Mouse (Mus musculus) heart, embryonic 16.5 days (tissue): ENCODE results near the gene Flvcr2. TPM values are rescaled to one million over a fixed set of nuclear protein-coding genes. Genes with fewer than 3 reads are reported as not detected.
A peak's percentile ranks its signal among the peaks of the same experiment; 100 is the strongest.

ENCODE experiments used
- ATAC-seq: fragments of 200-750 bp; cut with Nextera tagmentation; replicated peaks from 2 replicates; pipeline ENCODE4 v1.8.0; 2017; ENCODE audit warnings: moderate number of reproducible peaks; ENCODE audit not compliant: insufficient read depth, low FRiP score; ENCODE audit errors: extremely low read depth
- H3K27ac ChIP-seq: fragments of 300-500 bp; sonication (generic); 2 replicates; pipeline ENCODE4 v1.5.1; 2014; ENCODE audit warnings: mild to moderate bottlenecking, low read length, control low read depth, moderate library complexity
- H3K27me3 ChIP-seq: fragments of 300-500 bp; sonication (generic); 2 replicates; pipeline ENCODE4 v1.6.1; 2014; ENCODE audit warnings: low read length, mixed read lengths; ENCODE audit not compliant: control insufficient read depth, insufficient read depth
- H3K36me3 ChIP-seq: fragments of 300-500 bp; sonication (generic); 2 replicates; pipeline ENCODE4 v1.6.1; 2014; ENCODE audit not compliant: control insufficient read depth, insufficient read depth
- H3K4me1 ChIP-seq: fragments of 300-500 bp; sonication (generic); 2 replicates; pipeline ENCODE4 v1.6.1; 2014; ENCODE audit warnings: low read length, mixed read lengths; ENCODE audit not compliant: control insufficient read depth, insufficient read depth
- H3K4me2 ChIP-seq: fragments of 300-500 bp; sonication (generic); 2 replicates; pipeline ENCODE4 v1.6.1; 2014; ENCODE audit warnings: low read depth, mild to moderate bottlenecking, control low read depth, low read length
- H3K4me3 ChIP-seq: fragments of 300-500 bp; sonication (generic); 2 replicates; pipeline ENCODE4 v1.5.1; 2014; ENCODE audit warnings: mild to moderate bottlenecking, control low read depth, low read length
- H3K9ac ChIP-seq: fragments of 300-500 bp; sonication (generic); 2 replicates; pipeline ENCODE4 v1.6.1; 2014; ENCODE audit warnings: low read length, control low read depth
- H3K9me3 ChIP-seq: fragments of 300-500 bp; sonication (generic); replicated peaks from 2 replicates; pipeline ENCODE4 v1.6.1; 2016; ENCODE audit warnings: low read length; ENCODE audit not compliant: control insufficient read depth
- WGBS: fragments of 180-500 bp; shearing (Covaris S2); extraction: QIAGEN DNeasy Blood & Tissue Kit; methylation state at CpG from one replicate; pipeline ENCODE4 v1.1.7; 2014; 5-methylcytosine and 5-hydroxymethylcytosine counted together
- microRNA-seq: library from miRNA; unstranded; fragments of <30 nt; microRNA quantifications from one replicate; pipeline ENCODE4, GENCODE M21; 2017
- polyA plus RNA-seq: library from polyadenylated mRNA; unstranded; fragments of >200 nt; fragmentation: Nextera tagmentation; extraction: Ambion mirVana; gene quantifications from 2 replicates; pipeline ENCODE4 v1.2.1, GENCODE M21; 2015

Gene Flvcr2
- polyA plus RNA-seq, 1 experiment from 2014 or later = 10.4 TPM

GRCm38 (mm10) chr12:85854271-85854670 lies 107.9 kb downstream of the Flvcr2 start:
- no peaks in the 10 kb centered on the region for H3K27me3 ChIP-seq
- no peak overlapping the region for H3K4me3 ChIP-seq
- no peak overlapping the region for H3K27ac ChIP-seq
- no peak for ATAC-seq
- H3K4me1 ChIP-seq = no peaks in the 10 kb centered on the region
- H3K36me3 ChIP-seq = peaks cover 5% of the 10 kb centered on the region; the same call in 1 of the 2 replicates
- H3K4me2 ChIP-seq = no peak overlapping the region
- H3K9me3 ChIP-seq = no peaks in the 10 kb centered on the region
- H3K9ac ChIP-seq = no peak overlapping the region
- WGBS = 57% methylated on average over 1 of the region's 1 CpGs

- no peak overlapping the region for H3K4me2 ChIP-seq
- H3K4me1 ChIP-seq = no peaks in the 10 kb centered on the region
- 80% methylated on average over 7 of the region's 7 CpGs for WGBS
- no peak for ATAC-seq
- no peak overlapping the region for H3K27ac ChIP-seq
- no peaks in the 10 kb centered on the region for H3K27me3 ChIP-seq
- H3K9me3 ChIP-seq = no peaks in the 10 kb centered on the region
- H3K9ac ChIP-seq = no peak overlapping the region
- no peak overlapping the region for H3K4me3 ChIP-seq
- H3K36me3 ChIP-seq = 0 out of 2 replicates have a peak, but pooled peaks cover 4% of the 10 kb centered on the region
These were observed 111.0 kb downstream of the Flvcr2 start for GRCm38 (mm10) chr12:85857300-85857699.

- Histone ChIP-seq H3K27ac (peak overlapping the region; percentile 5; the same call in 1 of the 2 replicates), H3K27me3 (no peaks in the 10 kb centered on the region), H3K4me3 (no peak overlapping the region), H3K4me1 (no peaks in the 10 kb centered on the region), H3K4me2 (no peak overlapping the region), H3K36me3 (peaks cover 11% of the 10 kb centered on the region; the same call in 1 of the 2 replicates), H3K9me3 (no peaks in the 10 kb centered on the region), H3K9ac (no peak overlapping the region)
- WGBS = 66% methylated on average over 3 of the region's 3 CpGs
- ATAC-seq = no peak
These were observed 112.8 kb downstream of the Flvcr2 start for GRCm38 (mm10) chr12:85859111-85859510.

GRCm38 (mm10) chr12:85859511-85860189 lies 113.3 kb downstream of the Flvcr2 start:
- 49% methylated on average over 3 of the region's 3 CpGs for WGBS
- Histone ChIP-seq H3K4me3 (no peak overlapping the region), H3K9ac (no peak overlapping the region), H3K36me3 (peaks cover 11% of the 10 kb centered on the region; the same call in 1 of the 2 replicates), H3K27me3 (no peaks in the 10 kb centered on the region), H3K27ac (no peak overlapping the region; the same call in 1 of the 2 replicates), H3K4me1 (no peaks in the 10 kb centered on the region), H3K4me2 (no peak overlapping the region), H3K9me3 (no peaks in the 10 kb centered on the region)
- no peak for ATAC-seq

GRCm38 (mm10) chr12:85862514-85862913 lies 116.2 kb downstream of the Flvcr2 start:
- peaks cover 13% of the 10 kb centered on the region; the same call in 1 of the 2 replicates for H3K36me3 ChIP-seq
- no peak overlapping the region for H3K4me2 ChIP-seq
- H3K4me3 ChIP-seq = no peak overlapping the region
- H3K9ac ChIP-seq = no peak overlapping the region
- H3K27me3 ChIP-seq = no peaks in the 10 kb centered on the region
- no peak overlapping the region for H3K27ac ChIP-seq
- 45% methylated on average over 2 of the region's 2 CpGs for WGBS
- H3K4me1 ChIP-seq = no peaks in the 10 kb centered on the region
- no peak for ATAC-seq
- H3K9me3 ChIP-seq = no peaks in the 10 kb centered on the region

Small RNAs within 50 kb of the gene (microRNA-seq; reads per million reads assigned to microRNA genes)
- gene Gm47285 = not detected

Other genes starting within 250 kb of the Flvcr2 start
- 0.34 and 0.37 TPM in 2 replicates for gene Jdp2, start 147.5 kb upstream of the Flvcr2 start, polyA plus RNA-seq
- gene Batf, start 59.9 kb upstream of the Flvcr2 start, polyA plus RNA-seq = 5.1 and 6.8 TPM in 2 replicates
- 56.3 and 65.6 TPM in 2 replicates for gene Erg28, start 78.0 kb downstream of the Flvcr2 start, polyA plus RNA-seq
- gene Ttll5, start 78.1 kb downstream of the Flvcr2 start, polyA plus RNA-seq = 14.9 and 15.5 TPM in 2 replicates